ENCODE assay signal across 9 mouse cellular contexts in genomic region chr9:7855374-7855773, GRCm38 (mm10). TPM values are rescaled to one million over a fixed set of nuclear protein-coding genes. Genes with fewer than 3 reads are reported as not detected.
A peak's percentile ranks its signal among the peaks of the same experiment; 100 is the strongest.
DNase-seq lines count a peak whose midpoint lies in the region; ATAC-seq and TF ChIP-seq lines count a peak whose summit lies in the region.
"Had no signal": no experiment of that assay in that cellular context is flagged by ENCODE, and none has a peak within 500 bp of the region (broad histone marks: within the 10 kb centered on the region; RNA-seq: fewer than 3 reads in every experiment).

No protein-coding gene starts in this region.

- no peaks in the 10 kb centered on the region for H3K9me3 ChIP-seq in MEL (replicated peaks; ENCODE audit: insufficient read depth, low read length)
- no peaks in the 10 kb centered on the region for H3K9me3 ChIP-seq in intestine, embryonic 14.5 days (ENCODE audit: control insufficient read depth, low read length)
- no peaks in the 10 kb centered on the region for H3K9me3 ChIP-seq in lung, embryonic 16.5 days (ENCODE audit: control insufficient read depth, low read length)
- H3K9me3 ChIP-seq: embryonic facial prominence, embryonic 12.5 days had no signal

- peaks cover 0 to 5% of the 10 kb centered on the region in 2 experiments; a peak in 2 of 4 replicates for H3K36me3 ChIP-seq in MEL (ENCODE audit: control insufficient read depth in 1 of 2, insufficient read depth in 2 of 2, low read length in 2 of 2)
- H3K36me3 ChIP-seq in intestine, embryonic 14.5 days (ENCODE audit: control insufficient read depth, insufficient read depth, low read length): no peaks in the 10 kb centered on the region
- H3K36me3 ChIP-seq in lung, embryonic 16.5 days (ENCODE audit: control insufficient read depth, insufficient read depth, low read length): 0 out of 2 replicates have a peak, but pooled peaks cover 3% of the 10 kb centered on the region
- H3K36me3 ChIP-seq: embryonic facial prominence, embryonic 12.5 days had no signal

- peak; percentile 97 for TF ChIP-seq RAD21 in MEL (IDR thresholded peaks at IDR 0.05; ENCODE audit: low read depth, low read length)

- TF ChIP-seq EP300 in MEL (IDR thresholded peaks at IDR 0.05; ENCODE audit: low read depth in 1 of 2, low read length in 2 of 2): no peak

- H3K9ac ChIP-seq in MEL (ENCODE audit: control insufficient read depth, low read depth, low read length, poor library complexity, severe bottlenecking): no peak overlapping the region
- H3K9ac ChIP-seq in intestine, embryonic 14.5 days (ENCODE audit: low read length): no peak overlapping the region
- H3K9ac ChIP-seq in lung, embryonic 16.5 days (ENCODE audit: low read length): no peak overlapping the region
- H3K9ac ChIP-seq: embryonic facial prominence, embryonic 12.5 days had no signal

- WGBS in intestine, embryonic 14.5 days: 35% methylated on average over 1 of the region's 1 CpGs
- WGBS in lung, embryonic 16.5 days: 35% methylated on average over 1 of the region's 1 CpGs

- no peaks in the 10 kb centered on the region for H3K79me2 ChIP-seq in MEL (ENCODE audit: control insufficient read depth, insufficient read depth, low read length, poor library complexity)

- DNase-seq in left cerebral cortex, adult 18-20 months (ENCODE audit: low spot score in 2 of 2): peak; percentile 14 to 29
- DNase-seq in left cerebral cortex, adult 11 months (ENCODE audit: low spot score): no peak
- peak; percentile 83 for DNase-seq in MEL (ENCODE audit: low read depth, low spot score)
- no peak for DNase-seq in intestine, embryonic 14.5 days (ENCODE audit: low spot score)
- peak; percentile 48 for DNase-seq in testis, postnatal 10 days (ENCODE audit: low spot score)
- no peak for DNase-seq in gastrocnemius, adult 8-10 months (ENCODE audit: low spot score in 2 of 2)

- H3K27me3 ChIP-seq in MEL (ENCODE audit: control insufficient read depth in 1 of 2, insufficient read depth in 2 of 2, low read length in 2 of 2): no peaks in the 10 kb centered on the region
- H3K27me3 ChIP-seq in intestine, embryonic 14.5 days (replicated peaks; ENCODE audit: control insufficient read depth, insufficient read depth, low read length): no peaks in the 10 kb centered on the region
- no peaks in the 10 kb centered on the region for H3K27me3 ChIP-seq in lung, embryonic 16.5 days (ENCODE audit: control insufficient read depth, insufficient read depth, low read depth, low read length)
- H3K27me3 ChIP-seq: embryonic facial prominence, embryonic 12.5 days had no signal

- TF ChIP-seq POLR2A in MEL (IDR thresholded peaks at IDR 0.05; ENCODE audit: control insufficient read depth in 1 of 2, insufficient read depth in 1 of 2, low read depth in 1 of 2, low read length in 2 of 2, poor library complexity in 1 of 2): no peak

- peaks cover 0 to 8% of the 10 kb centered on the region in 2 experiments; a peak in 3 of 4 replicates for H3K4me1 ChIP-seq in MEL (ENCODE audit: control insufficient read depth in 1 of 2, insufficient read depth in 2 of 2, low read length in 2 of 2)
- no peaks in the 10 kb centered on the region for H3K4me1 ChIP-seq in intestine, embryonic 14.5 days (replicated peaks; ENCODE audit: control insufficient read depth, insufficient read depth, low read length)
- no peaks in the 10 kb centered on the region for H3K4me1 ChIP-seq in lung, embryonic 16.5 days (replicated peaks; ENCODE audit: control insufficient read depth, insufficient read depth, low read length)
- H3K4me1 ChIP-seq: embryonic facial prominence, embryonic 12.5 days had no signal

- no peak overlapping the region for H3K4me2 ChIP-seq in intestine, embryonic 14.5 days (ENCODE audit: low read length)
- no peak overlapping the region for H3K4me2 ChIP-seq in lung, embryonic 16.5 days (ENCODE audit: low read depth, low read length)
- H3K4me2 ChIP-seq: embryonic facial prominence, embryonic 12.5 days had no signal

- peak; percentile 58 to 98 (median 69) for TF ChIP-seq CTCF in MEL (IDR thresholded peaks at IDR 0.05 in 2 of 3, conservative IDR thresholded peaks at IDR 0.05 in 1 of 3; ENCODE audit: control insufficient read depth in 1 of 3, insufficient read depth in 1 of 3, low read depth in 2 of 3, low read length in 3 of 3, poor library complexity in 1 of 3, severe bottlenecking in 1 of 3)

- no peak overlapping the region for H3K27ac ChIP-seq in MEL (ENCODE audit: control insufficient read depth, low read depth, low read length)
- H3K27ac ChIP-seq in intestine, embryonic 14.5 days (ENCODE audit: low read depth): no peak overlapping the region
- H3K27ac ChIP-seq in lung, embryonic 16.5 days (ENCODE audit: low read length): no peak overlapping the region
- H3K27ac ChIP-seq: embryonic facial prominence, embryonic 12.5 days had no signal

- ATAC-seq in common myeloid progenitor, adult 5-6 weeks (replicated peaks; ENCODE audit: low read depth, poor library complexity, severe bottlenecking): peak; percentile 84
- peak; percentile 29; the same call in 1 of the 2 replicates for ATAC-seq in intestine, embryonic 14.5 days (replicated peaks; ENCODE audit: low FRiP score, low TSS enrichment, low read depth)
- peak; percentile 71 for ATAC-seq in lung, embryonic 16.5 days (ENCODE audit: low read depth)

- no peak overlapping the region for H3K4me3 ChIP-seq in MEL (ENCODE audit: control insufficient read depth in 1 of 2, insufficient read depth in 1 of 2, low read depth in 2 of 2, low read length in 2 of 2)
- no peak overlapping the region for H3K4me3 ChIP-seq in intestine, embryonic 14.5 days (ENCODE audit: low read depth, low read length)
- no peak overlapping the region for H3K4me3 ChIP-seq in lung, embryonic 16.5 days (ENCODE audit: low read length)
- H3K4me3 ChIP-seq: embryonic facial prominence, embryonic 12.5 days had no signal

TF ChIP-seq in MEL, 35 proteins besides CTCF, POLR2A, EP300 and RAD21:
- TF ChIP-seq SIN3A (IDR thresholded peaks at IDR 0.05; ENCODE audit: low read length) (peak; percentile 25; the same call in 1 of the 2 replicates), MAZ (IDR thresholded peaks at IDR 0.05; ENCODE audit: low read depth, low read length) (no peak), NELFE (IDR thresholded peaks at IDR 0.05; ENCODE audit: low read depth, low read length) (0 out of 2 replicates have a peak, but pooled peaks have one; percentile 23), JUND (IDR thresholded peaks at IDR 0.05; ENCODE audit: low read depth, low read length) (peak; percentile 63; the same call in 1 of the 2 replicates), MAX (IDR thresholded peaks at IDR 0.05; ENCODE audit: low read length) (no peak), MXI1 (IDR thresholded peaks at IDR 0.05; ENCODE audit: low read depth, low read length) (0 out of 2 replicates have a peak, but pooled peaks have one; percentile 24), MEF2A (IDR thresholded peaks at IDR 0.05; ENCODE audit: extremely low read depth, insufficient replicate concordance, low read depth, low read length, poor library complexity, severe bottlenecking) (no peak), ZC3H11A (IDR thresholded peaks at IDR 0.05; ENCODE audit: low read depth, low read length) (peak; percentile 98), ZNF384 (IDR thresholded peaks at IDR 0.05; ENCODE audit: low read depth, low read length) (no peak), POLR2AphosphoS2 (IDR thresholded peaks at IDR 0.05; ENCODE audit: low read length) (no peak), KAT2A (conservative IDR thresholded peaks at IDR 0.05; ENCODE audit: low read depth, low read length) (no peak), MYC (IDR thresholded peaks at IDR 0.05; ENCODE audit: low read depth, low read length) (0 out of 2 replicates have a peak, but pooled peaks have one; percentile 30), TCF12 (IDR thresholded peaks at IDR 0.05; ENCODE audit: low read depth, low read length) (0 out of 2 replicates have a peak, but pooled peaks have one; percentile 45), SMC3 (IDR thresholded peaks at IDR 0.05; ENCODE audit: low read depth, low read length) (peak; percentile 99), TBP (IDR thresholded peaks at IDR 0.05; ENCODE audit: low read depth, low read length) (peak; percentile 37; the same call in 1 of the 2 replicates)

RNA-seq across cellular contexts. Expression of gene Birc3, which starts 17.6 kb away (rescaled TPM):
- 1 to 10 TPM; 2.0 to 2.7 TPM for total RNA-seq in left cerebral cortex, adult 18-20 months (2021)
- total RNA-seq in MEL (2012; rRNA removed): 11.6 and 15.9 TPM in 2 replicates
- 10 to 100 TPM in 1 of 2 experiments, not detected in 1; 26.5 TPM for polyA plus RNA-seq in MEL (2012; ENCODE audit: insufficient read depth in 1 of 2, insufficient read length in 2 of 2, low read depth in 1 of 2, low replicate concordance in 2 of 2, missing spikeins in 1 of 2)
- total RNA-seq in common myeloid progenitor, adult 5-6 weeks (2017): 46.1 and 52.9 TPM in 2 replicates
- 9.0 and 9.4 TPM in 2 replicates for polyA plus RNA-seq in intestine, embryonic 14.5 days (2014; fragmentation: Nextera tagmentation; extraction: Ambion mirVana)
- polyA plus RNA-seq in lung, embryonic 16.5 days (2015; fragmentation: Nextera tagmentation; extraction: Ambion mirVana): 10.5 and 11.9 TPM in 2 replicates
- 1 to 10 TPM; 5.0 to 9.6 (median 5.9) TPM for total RNA-seq in gastrocnemius, adult 8-10 months (2022)

RNA-seq across cellular contexts. Expression of gene Birc2, which starts 18.5 kb away (rescaled TPM):
- 10 to 100 TPM; 34.9 to 36.6 TPM for total RNA-seq in left cerebral cortex, adult 18-20 months (2021)
- 29.6 TPM in 2 replicates for total RNA-seq in MEL (2012; rRNA removed)
- polyA plus RNA-seq in MEL (2012; ENCODE audit: insufficient read depth in 1 of 2, insufficient read length in 2 of 2, low read depth in 1 of 2, low replicate concordance in 2 of 2, missing spikeins in 1 of 2): 10 to 100 TPM in 1 of 2 experiments, not detected in 1; 33.0 TPM
- total RNA-seq in common myeloid progenitor, adult 5-6 weeks (2017): 66.5 and 67.1 TPM in 2 replicates
- polyA plus RNA-seq in intestine, embryonic 14.5 days (2014; fragmentation: Nextera tagmentation; extraction: Ambion mirVana): 36.2 and 39.8 TPM in 2 replicates
- polyA plus RNA-seq in lung, embryonic 16.5 days (2015; fragmentation: Nextera tagmentation; extraction: Ambion mirVana): 32.7 and 38.0 TPM in 2 replicates
- total RNA-seq in gastrocnemius, adult 8-10 months (2022): 10 to 100 TPM; 19.1 to 24.3 (median 23.7) TPM

Comparison
In these comparisons a context has a peak if more than half of its experiments do, and no peak if none do; other contexts are left out.
1. DNase-seq: peak in left cerebral cortex, adult 18-20 months (2 of 2), MEL (single experiment) and testis, postnatal 10 days (single experiment); none in left cerebral cortex, adult 11 months (single experiment), intestine, embryonic 14.5 days (single experiment) and gastrocnemius, adult 8-10 months (0 of 2).
2. ATAC-seq: peak in every context shown above with its lines; median percentile 84 in common myeloid progenitor, adult 5-6 weeks; 71 in lung, embryonic 16.5 days; 29 in intestine, embryonic 14.5 days.